Mouse (Mus musculus) layer of hippocampus, postnatal 14 days (tissue): ENCODE results near the gene Tspan12. TPM values are rescaled to one million over a fixed set of nuclear protein-coding genes. Genes with fewer than 3 reads are reported as not detected.
A peak's percentile ranks its signal among the peaks of the same experiment; 100 is the strongest.
"Not testable (repeated sequence)": the region's sequence is repeated elsewhere in the genome, so short reads cannot be mapped to it uniquely, and the experiment has no call there.

Experiments used
- DNase-seq, 2 experiments: peaks; one replicate each; pipeline ENCODE4 v3.0.0; 2021 to 2022; ENCODE audit warnings: low spot score in 2 of 2, mixed read lengths in 1 of 2
- total RNA-seq, 2 experiments: library from RNA; stranded (reverse); gene quantifications; 2 replicates each; pipeline ENCODE4 v1.2.3; 2021

Gene Tspan12
- total RNA-seq, 2 experiments from 2014 or later, result 32.8 TPM

- DNase-seq, result no peak
Measured at GRCm38 (mm10) chr6:21829930-21830329, 22.4 kb downstream of the Tspan12 start.

GRCm38 (mm10) chr6:21828437-21828836 is 23.9 kb downstream of the Tspan12 start:
- no peak for DNase-seq

GRCm38 (mm10) chr6:21828001-21828400 is 24.3 kb downstream of the Tspan12 start:
- no peak for DNase-seq

GRCm38 (mm10) chr6:21823694-21824093 is 28.6 kb downstream of the Tspan12 start:
- DNase-seq, result no peak

- DNase-seq, result no peak
Measured at GRCm38 (mm10) chr6:21823281-21823680, 29.0 kb downstream of the Tspan12 start.

GRCm38 (mm10) chr6:21822721-21823134 is 29.6 kb downstream of the Tspan12 start:
- DNase-seq, result no peak

GRCm38 (mm10) chr6:21818107-21818807 is 34.1 kb downstream of the Tspan12 start:
- no peak for DNase-seq

- DNase-seq, result no peak
Measured at GRCm38 (mm10) chr6:21806005-21806404, 46.3 kb downstream of the Tspan12 start.

- no peak for DNase-seq
Measured at GRCm38 (mm10) chr6:21805013-21805570, 47.2 kb downstream of the Tspan12 start.

GRCm38 (mm10) chr6:21803483-21804340 is 48.6 kb downstream of the Tspan12 start:
- peak in 1 of 2 experiments; percentile 56 for DNase-seq

GRCm38 (mm10) chr6:21798581-21798980 is 53.7 kb downstream of the Tspan12 start:
- DNase-seq, result no peak

- no peak for DNase-seq
Measured at GRCm38 (mm10) chr6:21797087-21797486, 55.2 kb downstream of the Tspan12 start.

GRCm38 (mm10) chr6:21796413-21796812 is 55.9 kb downstream of the Tspan12 start:
- no peak for DNase-seq

GRCm38 (mm10) chr6:21795410-21795809 is 56.9 kb downstream of the Tspan12 start:
- no peak for DNase-seq

GRCm38 (mm10) chr6:21795072-21795407 is 57.3 kb downstream of the Tspan12 start:
- DNase-seq, result peak; percentile 63 to 67

GRCm38 (mm10) chr6:21794337-21795071 is 57.8 kb downstream of the Tspan12 start:
- DNase-seq, result no peak

- no peak for DNase-seq
Measured at GRCm38 (mm10) chr6:21791307-21791706, 61.0 kb downstream of the Tspan12 start.

- DNase-seq, result no peak
Measured at GRCm38 (mm10) chr6:21790550-21791086, 61.7 kb downstream of the Tspan12 start.

- DNase-seq, result no peak
Measured at GRCm38 (mm10) chr6:21790036-21790435, 62.3 kb downstream of the Tspan12 start.

GRCm38 (mm10) chr6:21789582-21789981 is 62.7 kb downstream of the Tspan12 start:
- DNase-seq, result not testable (repeated sequence)

GRCm38 (mm10) chr6:21787757-21788156 is 64.6 kb downstream of the Tspan12 start:
- no peak for DNase-seq
